Mouse (Mus musculus): ENCODE data around the gene Muc5ac.

- TF ChIP-seq POLR2A (IDR thresholded peaks at IDR 0.05; ENCODE audit: borderline replicate concordance, insufficient read depth, low read length) (no peak), CTCF (IDR thresholded peaks at IDR 0.05; ENCODE audit: borderline replicate concordance, insufficient read depth, low read depth, low read length) (no peak)
Observed at GRCm38 (mm10) chr7:141836423-141836822, 47.7 kb downstream of the Muc5ac start.
